Mouse (Mus musculus) midbrain, embryonic 13.5 days (tissue): ENCODE data around the gene B3galnt2. TPM values are rescaled to one million over a fixed set of nuclear protein-coding genes. Genes with fewer than 3 reads are reported as not detected.

ENCODE experiments used
- ATAC-seq: fragments of 200-750 bp; cut with Nextera tagmentation; 2 replicates; pipeline ENCODE4 v1.8.0; 2017; ENCODE audit warnings: mild to moderate bottlenecking, moderate TSS enrichment, moderate library complexity
- H3K27ac ChIP-seq: fragments of 300-500 bp; sonication (generic); 2 replicates; pipeline ENCODE4 v1.5.1; 2015; ENCODE audit warnings: inconsistent platforms, mild to moderate bottlenecking, moderate library complexity
- H3K27me3 ChIP-seq: fragments of 300-500 bp; sonication (generic); 2 replicates; pipeline ENCODE4 v1.6.1; 2015; ENCODE audit warnings: mild to moderate bottlenecking, inconsistent platforms
- H3K36me3 ChIP-seq: fragments of 300-500 bp; sonication (generic); 2 replicates; pipeline ENCODE4 v1.6.1; 2015; ENCODE audit warnings: mild to moderate bottlenecking, inconsistent platforms
- H3K4me1 ChIP-seq: fragments of 300-500 bp; sonication (generic); replicated peaks from 2 replicates; pipeline ENCODE4 v1.6.1; 2015; ENCODE audit warnings: inconsistent platforms
- H3K4me2 ChIP-seq: fragments of 300-500 bp; sonication (generic); replicated peaks from 2 replicates; pipeline ENCODE4 v1.6.1; 2015; ENCODE audit warnings: moderate library complexity, mild to moderate bottlenecking, inconsistent platforms
- H3K4me3 ChIP-seq: fragments of 300-500 bp; sonication (generic); replicated peaks from 2 replicates; pipeline ENCODE4 v1.5.1; 2015; ENCODE audit warnings: mild to moderate bottlenecking, inconsistent platforms
- H3K9ac ChIP-seq: fragments of 300-500 bp; sonication (generic); replicated peaks from 2 replicates; pipeline ENCODE4 v1.6.1; 2015; ENCODE audit warnings: mild to moderate bottlenecking, inconsistent platforms
- H3K9me3 ChIP-seq: fragments of 300-500 bp; sonication (generic); 2 replicates; pipeline ENCODE4 v1.6.1; 2016; ENCODE audit warnings: mild to moderate bottlenecking, inconsistent platforms
- WGBS: fragments of 180-500 bp; shearing (Covaris S2); methylation state at CpG from one replicate; pipeline ENCODE4 v1.1.7; 2015; 5-methylcytosine and 5-hydroxymethylcytosine counted together
- polyA plus RNA-seq: library from polyadenylated mRNA; unstranded; fragments of >200 nt; fragmentation: Nextera tagmentation; extraction: Ambion mirVana; gene quantifications from 2 replicates; pipeline ENCODE4 v1.2.1, GENCODE M21; 2015

Gene B3galnt2
- polyA plus RNA-seq, 1 experiment from 2014 or later = 26.7 TPM

DNA sequence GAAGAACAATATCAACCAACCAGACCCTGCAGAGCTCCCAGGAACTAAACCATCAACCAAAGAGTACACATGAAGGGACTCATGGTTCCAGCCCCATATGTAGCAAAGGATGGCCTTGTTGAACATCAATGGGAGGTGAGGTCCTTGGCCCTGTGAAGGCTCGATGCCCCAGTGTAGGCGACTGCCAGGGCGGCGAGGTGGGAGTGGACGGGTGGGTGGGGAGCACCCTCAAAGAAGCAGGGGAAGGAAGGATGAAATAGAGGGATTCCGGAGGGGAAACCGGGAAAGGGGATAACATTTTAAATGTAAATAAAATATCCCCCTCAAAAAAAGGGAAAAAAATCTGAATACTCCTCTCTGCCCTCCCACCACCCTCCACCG is 84.6 kb downstream of the B3galnt2 start:
- WGBS = 4% methylated on average over 8 of the region's 8 CpGs
- Histone ChIP-seq H3K4me1 (peaks cover 22% of the 10 kb centered on the region), H3K27ac (peak overlapping the region; percentile 97), H3K36me3 (no peaks in the 10 kb centered on the region), H3K9ac (peak overlapping the region; percentile 90), H3K27me3 (no peaks in the 10 kb centered on the region), H3K4me2 (peak overlapping the region; percentile 84), H3K4me3 (peak overlapping the region; percentile 68), H3K9me3 (no peaks in the 10 kb centered on the region)
- ATAC-seq = peak; percentile 70

DNA sequence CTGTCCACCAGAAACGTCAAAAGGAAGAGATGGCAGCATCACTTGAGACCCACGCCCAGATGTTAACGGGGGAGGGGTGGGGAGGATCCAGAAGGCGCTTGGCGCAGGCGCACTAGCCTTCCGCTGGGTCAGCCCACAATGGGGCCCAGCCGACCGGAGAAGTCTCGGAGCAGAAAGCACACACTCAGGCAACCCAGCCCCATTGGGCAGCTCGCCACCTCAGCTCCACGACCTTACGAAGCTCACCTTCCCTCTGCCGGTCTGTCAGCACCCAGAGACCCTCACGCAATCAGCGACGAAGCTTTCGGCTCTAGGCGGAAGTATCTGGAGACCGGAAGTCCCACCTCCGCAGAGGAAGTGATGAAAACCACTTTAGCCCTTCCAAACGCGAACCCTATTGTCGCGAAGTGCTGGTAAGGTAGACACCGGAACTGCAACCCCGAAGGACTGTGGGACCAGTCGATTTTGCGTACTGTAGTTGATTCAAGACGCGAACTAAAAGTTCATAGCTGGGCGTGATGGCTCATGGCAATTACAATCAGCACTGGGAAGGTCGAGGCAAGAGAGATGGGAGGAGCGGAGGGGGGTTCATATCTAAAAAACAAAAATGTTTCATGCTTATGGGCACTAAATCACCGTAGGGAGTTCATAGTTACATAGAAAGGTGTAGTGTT is 85.2 kb downstream of the B3galnt2 start, which contains the start of gene Tbce:
TSS of gene Tbce (minus strand) at position 347 of the 674 bp plus-strand sequence.
- Histone ChIP-seq H3K27me3 (no peaks in the 10 kb centered on the region), H3K36me3 (no peaks in the 10 kb centered on the region), H3K4me2 (peak within 1 kb of the TSS; percentile 84), H3K9me3 (no peaks in the 10 kb centered on the region), H3K4me1 (peaks cover 22% of the 10 kb centered on the region), H3K4me3 (peak within 1 kb of the TSS; percentile 68), H3K27ac (peak within 1 kb of the TSS; percentile 97), H3K9ac (peak within 1 kb of the TSS; percentile 90)
- WGBS = 1% methylated on average over 35 of the region's 35 CpGs
- ATAC-seq = peak; percentile 98

DNA sequence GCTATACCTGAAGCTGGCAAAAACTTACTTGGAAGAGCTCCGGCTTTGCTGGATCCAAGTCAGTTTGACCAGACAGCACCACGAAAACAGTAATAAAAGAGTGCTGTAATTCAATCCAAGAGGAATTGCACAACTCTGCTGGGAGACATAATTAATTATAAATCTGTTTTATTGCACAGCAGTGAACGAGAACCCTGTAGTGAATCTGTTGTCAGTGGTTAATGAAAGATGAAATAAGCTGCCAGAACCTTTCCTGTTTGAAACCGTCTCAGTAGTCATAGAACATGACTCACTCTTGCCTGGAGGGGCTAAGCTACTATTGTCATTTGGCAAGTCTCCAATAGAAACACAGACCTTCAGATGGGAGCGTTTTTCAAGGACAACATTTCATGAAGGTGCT is 85.9 kb downstream of the B3galnt2 start:
- Histone ChIP-seq H3K4me3 (peak overlapping the region; percentile 68), H3K4me1 (peaks cover 22% of the 10 kb centered on the region), H3K27me3 (no peaks in the 10 kb centered on the region), H3K4me2 (peak overlapping the region; percentile 84), H3K36me3 (no peaks in the 10 kb centered on the region), H3K27ac (peak overlapping the region; percentile 97), H3K9ac (peak overlapping the region; percentile 90), H3K9me3 (no peaks in the 10 kb centered on the region)
- 71% methylated on average over 5 of the region's 5 CpGs for WGBS
- no peak for ATAC-seq

DNA sequence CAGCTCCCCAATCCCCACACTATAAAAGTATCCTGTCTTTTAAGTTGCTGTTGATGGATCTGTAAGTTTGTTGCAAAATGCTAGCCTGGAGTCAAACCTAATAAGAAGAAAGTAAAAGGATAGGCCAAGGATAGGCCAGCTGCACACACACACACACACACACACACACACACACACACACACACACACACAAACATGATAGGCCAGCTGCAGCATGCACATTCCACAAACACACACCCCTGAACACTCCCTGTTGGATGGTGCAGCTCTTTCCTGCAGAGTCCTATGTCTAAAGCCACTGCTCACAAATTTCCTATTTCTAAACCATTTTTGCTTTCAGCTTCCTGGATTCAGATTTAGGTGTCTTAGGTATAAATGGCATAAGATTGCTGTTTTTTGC is 89.6 kb downstream of the B3galnt2 start:
- Histone ChIP-seq H3K9me3 (no peaks in the 10 kb centered on the region), H3K4me2 (no peak overlapping the region), H3K4me3 (no peak overlapping the region), H3K4me1 (peaks cover 8% of the 10 kb centered on the region), H3K27me3 (no peaks in the 10 kb centered on the region), H3K36me3 (peaks cover 24% of the 10 kb centered on the region), H3K27ac (no peak overlapping the region), H3K9ac (no peak overlapping the region)
- ATAC-seq = no peak

DNA sequence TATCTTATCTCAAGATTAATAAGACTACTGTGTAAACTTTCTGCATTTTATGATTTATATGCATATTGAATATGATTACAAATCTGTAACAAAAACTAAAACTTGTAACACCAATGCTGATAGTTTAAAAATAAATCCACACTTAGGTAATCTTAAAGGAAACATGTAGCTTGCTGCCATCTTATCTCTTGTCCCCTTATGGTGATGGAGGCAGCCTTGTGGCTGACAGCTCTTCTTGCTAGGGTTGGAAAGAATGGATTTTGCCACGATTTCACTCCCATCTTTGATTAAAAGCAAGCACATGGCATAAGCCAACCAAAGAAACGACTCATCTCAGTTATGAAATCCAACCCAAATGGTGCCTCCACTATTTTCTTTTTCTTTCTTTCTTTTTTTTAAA is 90.3 kb downstream of the B3galnt2 start:
- no peak for ATAC-seq

More for the DNA sequence above, 90.3 kb downstream of the B3galnt2 start:
- 73% methylated on average over 2 of the region's 2 CpGs for WGBS
- no peak overlapping the region for H3K4me3 ChIP-seq
- no peak overlapping the region for H3K9ac ChIP-seq
- no peak overlapping the region for H3K27ac ChIP-seq
- no peaks in the 10 kb centered on the region for H3K27me3 ChIP-seq
- no peaks in the 10 kb centered on the region for H3K9me3 ChIP-seq
- H3K4me2 ChIP-seq = no peak overlapping the region
- H3K4me1 ChIP-seq = peaks cover 7% of the 10 kb centered on the region
- peaks cover 31% of the 10 kb centered on the region for H3K36me3 ChIP-seq

Other genes starting within 250 kb of the B3galnt2 start
- 14.3 and 15.3 TPM in 2 replicates for gene Gng4, start 170.4 kb upstream of the B3galnt2 start, polyA plus RNA-seq
- 104 and 116 TPM in 2 replicates for gene Tbce, start 85.2 kb downstream of the B3galnt2 start, polyA plus RNA-seq
- gene Arid4b, start 108.8 kb downstream of the B3galnt2 start, polyA plus RNA-seq = 103 and 110 TPM in 2 replicates
- gene Ggps1, start 109.0 kb downstream of the B3galnt2 start, polyA plus RNA-seq = 72.8 and 85.2 TPM in 2 replicates